Mouse (Mus musculus): ENCODE results near the gene Pbx2. TPM values are rescaled to one million over a fixed set of nuclear protein-coding genes. Genes with fewer than 3 reads are reported as not detected.
"Not testable (repeated sequence)": the region's sequence is repeated elsewhere in the genome, so short reads cannot be mapped to it uniquely, and the experiment has no call there.

Pbx2 gene
- total RNA-seq (2021), result 10 to 100 TPM; 12.1 to 13.9 TPM
- long read RNA-seq, experiment 1, partial matches to known transcripts, result 0 of 2 reads
- long read RNA-seq, experiment 1, other reads (novel, unspliced or antisense), result 2 of 2 reads
- long read RNA-seq, experiment 2, partial matches to known transcripts, result 0 of 4 reads
- long read RNA-seq, experiment 2, other reads (novel, unspliced or antisense), result 3 of 4 reads

DNA sequence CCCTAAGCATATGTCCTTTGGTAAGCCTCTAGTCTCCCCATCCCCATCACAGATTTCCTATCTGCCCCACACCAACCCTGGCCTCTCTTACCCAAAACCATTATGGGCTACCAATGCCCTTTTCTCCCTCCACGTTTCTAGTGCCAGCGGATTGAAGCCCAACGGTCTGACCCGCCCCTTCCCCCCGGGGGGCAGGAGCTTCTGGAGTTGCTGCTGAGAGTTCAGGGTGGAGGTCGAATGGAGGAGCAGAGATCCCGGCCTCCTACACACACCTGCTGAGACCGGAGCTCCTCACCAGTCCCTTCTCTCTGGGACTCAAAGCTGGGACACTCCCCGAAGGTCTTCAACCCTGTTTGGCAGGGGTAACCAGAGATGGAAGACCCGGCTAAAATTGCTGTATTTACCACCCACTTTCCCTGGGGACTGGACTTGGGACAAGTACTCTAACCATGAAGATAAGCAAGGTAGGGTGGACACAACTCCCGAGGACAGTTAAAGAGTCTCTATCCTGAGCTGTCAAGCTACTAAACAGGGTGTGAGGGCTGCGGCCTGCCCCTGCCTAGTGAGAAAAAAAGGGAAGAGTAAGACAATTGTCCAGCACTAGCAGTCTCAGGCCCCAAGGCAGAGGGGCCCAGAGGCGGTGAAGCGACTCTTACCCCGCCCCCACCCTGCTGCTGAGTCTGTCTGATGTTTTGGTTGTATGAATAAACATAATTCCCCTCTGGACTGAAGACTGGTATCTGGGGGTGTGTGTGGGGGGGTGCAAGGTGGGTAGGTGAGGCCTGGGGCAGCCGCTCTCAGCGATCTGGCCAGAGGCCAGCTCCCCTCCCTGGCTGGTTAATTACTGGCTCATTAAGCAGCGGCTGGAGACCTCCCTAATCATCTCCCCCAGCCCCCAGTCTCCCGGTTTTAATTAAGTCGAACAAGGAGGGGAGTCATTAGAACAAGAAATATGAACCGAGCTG is at the start of gene Pbx2:
TSS of gene Pbx2 (plus strand) at position 238 of the 965 bp plus-strand sequence.
- no peak for DNase-seq
- intact Hi-C loops (cut with DNase I), result loop anchor here (10.0 kb wide), 1 partner anchor 653 kb away; the partner anchor contains the start of gene Ddx39b

DNA sequence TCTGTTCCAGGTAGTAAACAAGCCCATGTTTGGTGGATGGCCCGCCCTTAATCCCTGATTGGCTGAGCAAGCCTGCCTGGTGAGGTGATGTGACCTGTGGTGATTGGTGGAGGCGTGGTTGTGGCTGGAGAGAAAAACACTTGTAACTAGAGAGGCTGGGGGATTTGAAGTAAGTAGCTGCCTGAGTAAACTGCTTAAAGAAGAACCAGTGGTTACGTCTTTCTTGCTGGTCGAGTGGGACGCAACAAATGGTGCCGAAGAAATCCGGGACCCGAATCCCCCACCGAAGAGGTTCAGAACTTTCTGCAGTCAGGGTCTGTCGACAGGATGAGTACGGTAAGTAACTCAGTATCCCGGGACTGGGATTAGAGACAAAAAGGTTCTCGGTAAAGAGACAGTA is 47.5 kb upstream of the Pbx2 start:
- DNase-seq; intact Hi-C loops (cut with DNase I): not testable (repeated sequence)

DNA sequence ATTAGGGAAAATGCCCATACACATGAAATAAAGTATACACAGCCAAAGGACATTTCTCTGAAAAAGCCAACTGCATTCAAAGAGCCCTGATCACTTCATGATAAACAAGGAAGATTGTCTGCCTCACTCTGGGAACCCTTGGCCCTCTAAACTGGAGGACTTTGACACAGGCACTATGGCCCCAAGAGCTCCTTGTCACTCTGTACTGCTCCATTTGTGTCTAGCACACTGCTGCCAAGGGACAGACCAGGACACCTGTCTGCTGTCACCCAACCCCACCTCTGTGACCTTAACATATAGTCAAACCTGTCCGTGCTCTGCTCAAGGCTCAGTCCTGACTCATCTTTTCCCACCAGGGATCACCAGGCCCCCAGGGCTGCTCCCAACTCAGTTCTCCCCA is 44.3 kb upstream of the Pbx2 start:
- no peak for DNase-seq
- intact Hi-C loops (cut with DNase I), result no loop called here

DNA sequence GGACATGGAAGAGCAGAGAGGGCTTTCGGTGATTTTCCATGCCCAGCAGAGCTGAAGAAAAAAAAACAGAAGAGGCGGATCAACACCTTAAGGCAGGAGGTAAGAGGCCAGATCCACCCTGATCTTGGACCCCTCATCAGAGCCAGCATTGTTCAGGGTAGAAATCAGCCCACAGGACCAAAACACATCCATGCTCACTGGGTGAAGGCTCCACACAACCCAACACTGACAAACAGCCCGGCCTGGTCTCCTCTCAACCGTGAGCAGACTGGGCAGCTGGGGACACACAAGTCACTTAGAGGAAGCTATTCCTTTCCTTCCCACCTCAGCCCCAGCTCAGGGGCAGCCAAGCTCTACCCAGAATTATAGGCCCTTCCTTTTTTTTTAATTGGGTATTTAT is 43.5 kb upstream of the Pbx2 start:
- intact Hi-C loops (cut with DNase I), result no loop called here
- no peak for DNase-seq

DNA sequence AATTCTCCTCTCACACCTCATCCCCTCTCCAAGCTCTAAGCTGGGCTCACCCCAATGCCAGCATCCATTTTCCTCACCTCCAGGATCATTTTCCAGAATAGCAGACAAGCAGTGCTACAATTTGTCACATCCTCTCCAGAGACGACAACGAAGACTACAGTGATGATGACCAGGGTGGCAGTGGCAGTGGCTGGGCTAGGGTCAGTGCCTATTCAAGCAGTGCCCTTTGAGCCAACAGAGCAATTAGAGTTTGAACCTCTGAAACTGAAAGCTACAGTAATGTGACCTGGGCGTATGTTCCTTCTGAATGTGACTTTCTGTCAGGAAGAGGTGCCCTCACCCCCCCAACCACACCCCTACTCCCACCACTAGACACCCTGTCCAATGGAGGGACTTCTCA is 41.9 kb upstream of the Pbx2 start:
- intact Hi-C loops (cut with DNase I), result no loop called here
- no peak for DNase-seq

DNA sequence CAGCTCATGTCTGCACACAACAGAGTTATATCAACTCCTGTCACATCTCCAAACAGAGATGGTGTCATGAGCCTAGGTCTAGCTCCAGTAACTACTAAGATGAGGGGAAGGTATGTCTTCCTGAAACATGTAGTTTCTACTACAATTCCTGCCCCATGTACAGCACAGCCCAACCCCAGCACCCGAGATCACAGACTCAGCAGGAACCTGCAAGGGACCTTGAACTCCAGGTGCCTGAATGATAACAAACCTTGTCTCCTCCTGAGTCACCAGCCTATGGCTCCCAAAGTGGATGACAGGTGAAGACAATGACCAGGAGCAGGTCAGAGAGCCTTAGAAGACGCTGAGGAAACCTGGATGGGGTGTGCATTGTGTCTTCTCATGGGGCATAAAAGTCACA is 41.2 kb upstream of the Pbx2 start:
- intact Hi-C loops (cut with DNase I), result no loop called here
- no peak for DNase-seq

DNA sequence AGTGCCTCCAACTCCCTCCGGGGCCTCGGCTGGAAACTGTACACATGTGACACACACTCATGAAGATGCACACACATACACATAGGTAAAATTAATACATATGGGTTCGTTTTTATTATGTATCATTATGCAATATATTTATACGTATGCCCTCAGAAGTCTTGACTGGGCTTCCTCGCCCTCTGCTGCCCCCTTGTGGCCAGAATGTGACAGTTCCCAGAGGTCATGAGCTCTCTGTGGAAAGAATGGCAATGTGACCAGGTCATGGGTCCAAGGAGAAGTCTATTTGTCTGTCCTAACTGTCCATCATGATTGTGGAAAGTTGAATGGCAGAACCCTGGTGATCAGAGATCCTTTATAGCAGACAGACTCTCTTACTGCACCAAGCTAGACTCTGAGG is 35.6 kb upstream of the Pbx2 start:
- intact Hi-C loops (cut with DNase I), result no loop called here
- DNase-seq, result peak; percentile 68 to 70

DNA sequence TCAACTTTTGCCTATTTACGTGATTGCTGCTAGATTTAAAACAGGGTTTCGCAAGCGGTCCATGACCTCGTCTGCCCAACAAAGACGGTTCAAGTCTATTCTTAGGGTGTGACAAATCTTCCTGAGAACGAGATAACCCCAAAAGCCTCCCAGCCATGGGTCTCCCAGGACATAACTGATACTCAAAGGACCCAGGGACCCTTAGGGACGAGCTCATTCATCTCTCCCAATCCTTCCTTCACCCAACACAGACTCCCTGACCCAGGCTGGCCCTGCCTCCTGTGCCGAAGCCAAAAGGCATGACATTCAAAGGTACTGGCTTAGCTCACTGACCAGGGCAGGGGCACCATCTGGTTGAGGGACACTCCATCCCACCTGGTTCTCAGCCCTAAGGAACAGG is 34.7 kb upstream of the Pbx2 start:
- intact Hi-C loops (cut with DNase I), result no loop called here
- DNase-seq, result no peak

DNA sequence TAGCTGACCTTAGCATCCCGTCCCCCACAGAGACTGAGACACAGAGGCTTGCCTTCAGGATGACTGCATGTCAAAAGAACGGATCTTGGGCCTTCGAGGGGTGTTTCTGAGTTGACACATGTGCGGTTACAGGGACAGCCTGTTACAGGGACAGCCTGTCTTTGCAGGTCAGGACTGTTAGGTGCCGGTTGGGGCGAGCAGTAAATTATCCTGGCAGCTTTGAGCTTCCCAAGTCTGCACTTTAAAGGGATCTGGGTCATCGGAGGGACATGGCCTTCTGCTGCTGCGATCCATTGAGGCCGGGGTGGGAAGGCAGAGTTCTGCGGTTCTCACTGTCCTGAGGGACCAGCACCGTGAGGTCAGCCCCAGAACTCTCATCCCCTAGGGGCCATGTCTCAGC is 33.7 kb upstream of the Pbx2 start:
- no peak for DNase-seq
- intact Hi-C loops (cut with DNase I), result no loop called here

DNA sequence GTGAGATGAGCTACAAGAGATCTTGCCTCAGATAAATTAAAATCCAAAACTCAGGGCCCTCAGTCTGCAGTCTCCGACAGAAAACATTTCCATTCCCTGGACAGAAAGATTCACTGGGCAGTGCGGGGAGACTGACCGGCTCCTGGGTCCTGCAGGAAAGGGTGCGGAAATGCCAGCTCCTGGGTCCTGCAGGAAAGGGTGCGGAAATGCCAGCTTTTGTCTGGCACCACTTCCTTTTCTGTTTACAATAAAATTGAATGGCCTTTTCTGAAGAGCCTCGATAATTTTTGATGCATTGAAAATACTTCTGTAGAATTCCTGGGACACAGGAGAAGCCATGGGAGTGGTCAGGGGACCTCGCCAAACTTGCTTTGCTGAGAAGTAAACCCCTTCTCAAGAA is 31.9 kb upstream of the Pbx2 start:
- no peak for DNase-seq
- intact Hi-C loops (cut with DNase I), result no loop called here

DNA sequence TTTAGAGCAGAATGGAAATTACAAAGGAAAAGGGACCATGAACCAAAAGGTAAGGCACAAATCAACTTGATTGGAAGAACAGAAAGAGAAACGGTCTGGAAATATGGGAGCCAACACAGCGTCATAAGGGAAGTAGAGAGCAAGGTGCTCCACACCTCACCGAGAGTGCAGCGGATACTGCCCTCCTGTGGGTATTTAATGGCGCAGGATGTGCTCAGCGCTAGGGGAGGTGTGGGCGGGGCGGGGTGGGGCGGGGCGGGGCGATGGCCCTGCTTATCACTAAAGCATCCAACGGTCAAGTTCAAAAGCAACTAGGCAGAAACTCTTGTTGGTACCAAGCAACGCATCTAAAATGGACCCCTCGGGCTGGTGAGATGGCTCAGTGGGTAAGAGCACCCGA is 31.2 kb upstream of the Pbx2 start:
- intact Hi-C loops (cut with DNase I), result no loop called here
- DNase-seq, result no peak

DNA sequence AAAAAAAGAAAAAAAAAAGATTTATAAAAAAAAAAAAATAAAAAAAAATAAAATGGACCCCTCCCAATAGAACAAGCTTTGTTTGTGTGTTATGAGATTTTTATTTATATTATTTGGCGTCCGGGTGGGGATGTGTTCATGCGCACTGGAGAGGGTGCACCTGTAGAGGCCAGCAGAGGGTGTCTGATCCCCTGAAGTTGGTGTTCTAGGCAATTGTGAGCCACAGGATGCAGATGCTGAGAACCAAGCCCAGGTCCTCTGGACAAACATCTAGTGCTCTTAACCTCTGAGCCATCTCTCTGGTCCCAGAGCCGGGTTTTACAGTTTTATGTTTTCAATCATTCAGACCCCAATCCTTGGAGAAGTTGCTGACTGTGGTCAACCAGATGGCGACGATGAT is 30.6 kb upstream of the Pbx2 start:
- no peak for DNase-seq
- intact Hi-C loops (cut with DNase I), result no loop called here

DNA sequence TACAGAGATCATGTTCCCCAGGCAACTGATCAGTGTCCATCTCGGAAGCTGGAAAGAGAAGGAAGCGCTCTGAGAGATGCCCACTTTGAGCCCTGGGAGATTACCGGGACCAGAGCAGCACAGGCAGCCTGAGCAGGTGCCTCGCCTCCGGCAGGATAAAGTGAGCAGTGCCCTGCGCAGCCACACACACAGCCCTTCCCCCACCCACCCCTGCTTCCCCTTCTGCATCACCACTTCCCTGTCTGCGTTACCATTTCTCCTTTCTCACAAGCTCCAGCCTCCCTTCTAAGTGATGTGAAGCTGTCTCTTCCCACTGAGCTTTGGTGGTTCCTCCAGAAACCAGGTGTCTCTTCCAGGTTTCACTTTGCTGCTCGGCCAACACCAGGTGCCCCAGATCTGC is 29.9 kb upstream of the Pbx2 start:
- DNase-seq, result no peak
- intact Hi-C loops (cut with DNase I), result no loop called here

DNA sequence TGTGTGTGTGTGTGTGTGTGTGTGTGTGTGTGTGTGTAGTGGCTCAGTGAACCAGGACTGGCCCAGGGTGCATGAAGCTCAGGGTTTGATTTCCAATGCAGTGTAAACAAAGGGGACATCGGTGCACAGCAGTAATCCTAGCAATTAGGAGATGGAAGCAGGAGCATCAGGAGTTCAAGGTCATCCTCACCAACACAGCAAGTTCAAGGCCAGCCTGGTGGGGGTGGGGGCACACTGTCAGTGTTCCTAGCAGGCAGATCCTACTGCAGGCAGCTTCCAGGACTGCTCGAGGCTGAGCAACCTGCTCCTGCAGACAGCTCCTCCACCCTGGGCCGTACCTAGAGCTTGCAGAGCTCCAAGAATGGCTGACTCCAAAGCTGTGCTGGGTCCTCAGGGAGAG is 28.5 kb upstream of the Pbx2 start:
- intact Hi-C loops (cut with DNase I), result no loop called here

DNA sequence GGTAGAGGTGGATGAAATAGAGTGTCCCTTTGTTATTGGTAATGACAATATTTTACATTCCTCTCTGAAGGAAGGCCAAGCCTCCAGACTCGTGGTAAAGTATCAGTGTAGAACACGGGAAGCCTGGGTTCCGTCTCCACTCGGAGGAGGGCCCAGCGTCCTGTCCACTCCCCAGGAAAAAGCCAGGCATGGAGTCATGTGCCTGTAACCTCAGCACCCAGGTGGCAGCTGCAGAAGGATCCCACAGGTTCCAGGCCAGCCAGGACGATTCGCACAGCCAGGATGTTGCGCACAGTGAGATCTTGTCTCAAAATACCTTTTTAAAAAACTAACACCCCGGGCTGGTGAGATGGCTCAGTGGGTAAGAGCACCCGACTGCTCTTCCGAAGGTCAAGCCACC is 27.7 kb upstream of the Pbx2 start:
- intact Hi-C loops (cut with DNase I), result no loop called here

More for the DNA sequence above, 28.5 kb upstream of the Pbx2 start:
- DNase-seq, result no peak

DNA sequence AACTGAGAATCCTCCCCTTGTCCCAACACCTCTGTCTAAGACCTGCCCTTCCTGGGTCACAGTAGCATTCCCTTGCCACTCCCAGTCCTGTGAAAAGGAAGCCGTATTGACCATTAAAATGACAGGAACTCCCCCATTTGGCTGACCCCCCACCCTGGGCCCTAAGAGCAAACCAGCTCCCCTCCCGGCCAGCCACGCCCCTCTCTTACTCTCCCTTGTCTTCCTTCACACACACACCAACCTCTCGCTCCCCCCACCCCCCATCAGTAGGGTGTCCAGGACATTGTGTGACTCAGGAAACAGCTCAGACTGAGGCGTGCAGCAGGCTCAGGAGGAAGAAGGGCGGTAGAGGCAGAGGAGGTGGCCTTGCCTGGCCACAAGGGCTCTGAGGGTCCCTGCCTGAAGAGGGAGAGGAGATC is 27.1 kb upstream of the Pbx2 start, which contains the start of gene Notch4:
TSS of gene Notch4 (plus strand) at position 266 of the 419 bp plus-strand sequence.
- peak in 1 of 2 experiments; percentile 36 for DNase-seq
- intact Hi-C loops (cut with DNase I), result no loop called here

More for the DNA sequence above, 27.7 kb upstream of the Pbx2 start:
- DNase-seq, result no peak

DNA sequence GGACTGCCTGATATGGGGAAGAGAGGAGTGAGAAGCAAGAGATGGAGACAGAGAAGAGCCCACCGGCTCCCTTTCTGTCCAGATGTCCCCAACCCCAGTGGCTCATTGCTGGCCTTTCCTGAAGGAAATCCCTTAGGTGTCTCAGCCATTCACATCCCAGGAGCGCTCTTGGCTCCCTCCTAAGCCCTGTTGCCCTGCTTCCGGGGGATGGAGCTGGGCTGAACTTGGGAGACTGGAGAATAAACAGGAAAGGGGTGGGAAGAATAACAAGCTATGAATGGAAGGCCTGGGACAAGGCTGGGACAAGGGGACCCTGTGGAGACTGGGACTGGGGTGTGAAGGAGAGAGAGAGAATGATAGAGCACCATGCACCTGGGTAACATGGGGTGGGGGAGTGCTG is 26.3 kb upstream of the Pbx2 start:
- intact Hi-C loops (cut with DNase I), result no loop called here
- DNase-seq, result no peak

DNA sequence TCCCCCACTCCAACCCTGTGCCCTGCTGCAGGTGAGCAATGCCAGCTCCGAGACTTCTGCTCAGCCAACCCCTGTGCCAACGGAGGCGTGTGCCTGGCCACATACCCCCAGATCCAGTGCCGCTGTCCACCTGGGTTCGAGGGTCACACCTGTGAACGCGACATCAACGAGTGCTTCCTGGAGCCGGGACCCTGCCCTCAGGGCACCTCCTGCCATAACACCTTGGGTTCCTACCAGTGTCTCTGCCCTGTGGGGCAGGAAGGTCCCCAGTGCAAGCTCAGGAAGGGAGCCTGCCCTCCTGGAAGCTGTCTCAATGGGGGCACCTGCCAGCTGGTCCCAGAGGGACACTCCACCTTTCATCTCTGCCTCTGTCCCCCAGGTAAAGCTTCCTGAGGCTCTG is 23.8 kb upstream of the Pbx2 start:
- intact Hi-C loops (cut with DNase I), result no loop called here

DNA sequence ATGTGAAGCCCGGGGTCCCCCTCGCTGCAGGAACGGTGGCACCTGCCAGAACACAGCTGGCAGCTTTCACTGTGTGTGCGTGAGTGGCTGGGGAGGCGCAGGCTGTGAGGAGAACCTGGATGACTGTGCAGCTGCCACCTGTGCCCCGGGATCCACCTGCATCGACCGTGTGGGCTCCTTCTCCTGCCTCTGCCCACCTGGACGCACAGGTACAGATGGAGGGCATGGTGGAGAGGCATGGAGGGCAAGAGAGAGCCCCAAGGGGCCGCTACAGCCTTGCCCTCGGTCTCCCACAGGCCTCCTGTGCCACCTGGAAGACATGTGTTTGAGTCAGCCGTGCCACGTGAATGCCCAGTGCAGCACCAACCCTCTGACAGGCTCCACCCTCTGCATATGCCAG is 22.6 kb upstream of the Pbx2 start:
- DNase-seq, result no peak
- intact Hi-C loops (cut with DNase I), result no loop called here

More for the DNA sequence above, 23.8 kb upstream of the Pbx2 start:
- DNase-seq, result no peak

DNA sequence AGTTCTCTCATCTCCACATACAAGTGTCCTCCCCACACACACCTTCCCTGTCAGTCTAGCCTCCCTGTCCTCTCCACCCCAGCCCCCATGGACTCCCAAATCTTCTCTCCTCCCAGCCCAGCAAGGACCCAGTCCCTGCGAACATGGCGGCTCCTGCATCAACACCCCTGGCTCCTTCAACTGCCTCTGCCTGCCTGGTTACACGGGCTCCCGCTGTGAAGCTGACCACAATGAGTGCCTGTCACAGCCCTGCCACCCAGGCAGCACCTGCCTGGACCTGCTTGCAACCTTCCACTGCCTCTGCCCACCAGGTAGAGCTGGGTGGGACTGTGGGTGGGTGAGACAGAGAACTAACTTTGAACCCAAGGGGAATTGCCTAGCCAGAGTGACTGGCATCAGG is 21.1 kb upstream of the Pbx2 start:
- DNase-seq, result no peak
- intact Hi-C loops (cut with DNase I), result loop anchor here (5.0 kb wide), 1 partner anchor 47 kb away; the partner anchor contains the start of gene Egfl8

DNA sequence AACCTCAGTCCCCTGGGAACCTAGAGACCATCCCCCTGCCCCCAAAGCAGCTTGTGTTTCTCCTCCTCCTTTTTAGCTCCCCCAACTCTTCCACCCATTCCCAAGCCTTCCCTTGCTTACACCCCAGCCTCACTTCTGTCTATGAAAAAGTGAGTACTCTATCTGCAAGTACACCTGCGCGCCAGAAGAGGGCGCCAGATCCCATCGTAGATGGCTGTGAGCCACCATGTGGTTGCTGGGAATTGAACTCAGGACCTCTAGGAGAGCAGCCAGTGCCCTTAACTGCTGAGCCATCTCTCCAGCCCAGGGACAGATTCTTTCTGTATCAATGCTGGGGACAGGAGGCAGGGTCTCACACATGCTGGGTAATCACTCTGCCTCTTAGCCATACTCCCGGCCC is 19.2 kb upstream of the Pbx2 start:
- intact Hi-C loops (cut with DNase I), result loop anchor here (5.0 kb wide), 1 partner anchor 45 kb away; the partner anchor contains the start of gene Egfl8
- DNase-seq, result no peak

DNA sequence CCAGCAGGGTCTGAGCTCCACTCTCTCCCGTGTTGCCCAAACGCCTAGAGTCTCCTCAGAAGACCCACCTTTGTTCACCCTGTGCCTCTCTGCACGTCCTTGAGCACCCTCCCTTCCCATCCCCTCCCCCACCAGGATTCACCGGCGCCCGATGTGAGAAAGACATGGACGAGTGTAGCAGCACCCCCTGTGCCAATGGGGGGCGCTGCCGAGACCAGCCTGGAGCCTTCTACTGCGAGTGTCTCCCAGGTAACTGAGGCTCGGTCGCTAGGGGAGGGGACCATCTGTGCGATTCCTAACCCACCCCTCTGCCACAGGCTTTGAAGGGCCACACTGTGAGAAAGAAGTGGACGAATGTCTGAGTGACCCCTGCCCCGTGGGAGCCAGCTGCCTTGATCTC is 18.7 kb upstream of the Pbx2 start:
- DNase-seq, result no peak
- intact Hi-C loops (cut with DNase I), result loop anchor here (5.0 kb wide), 1 partner anchor 45 kb away; the partner anchor contains the start of gene Egfl8

All from gastrocnemius, postnatal 36 days (tissue).